Mouse (Mus musculus) thymus, adult 2 months (tissue): ENCODE data around the gene Gm17428.

ENCODE experiments used
- CTCF ChIP-seq: fragments of 200-500 bp; IDR thresholded peaks from 2 replicates; pipeline ENCODE4 v1.5.1; 2012; ENCODE audit warnings: mild to moderate bottlenecking, control low read depth, low read length, moderate library complexity, borderline replicate concordance; ENCODE audit not compliant: control insufficient read depth, poor library complexity, insufficient read depth; ENCODE audit errors: extremely low read depth
- POLR2A ChIP-seq: fragments of 200-500 bp; IDR thresholded peaks from 2 replicates; pipeline ENCODE4 v1.6.1; 2012; ENCODE audit warnings: mild to moderate bottlenecking, low read length, control low read depth, moderate library complexity; ENCODE audit not compliant: control insufficient read depth, poor library complexity, insufficient read depth; ENCODE audit errors: extremely low read depth

- TF ChIP-seq CTCF (no peak), POLR2A (no peak)
Observed at GRCm38 (mm10) chr14:55025527-55025926, 48.8 kb downstream of the Gm17428 start.
